Mouse (Mus musculus) liver, postnatal 0 days (tissue): ENCODE results near the gene Polr1d.

Experiments
- CTCF ChIP-seq: sonication (generic); IDR thresholded peaks from 2 replicates; pipeline ENCODE4 v1.5.1; 2016; ENCODE audit warnings: antibody characterized with exemption, low read depth
- EP300 ChIP-seq: IDR thresholded peaks from 2 replicates; pipeline ENCODE4 v1.6.1; 2016; ENCODE audit warnings: antibody characterized with exemption, low read depth, mild to moderate bottlenecking

GRCm38 (mm10) chr5:147049544-147050209 lies 27.2 kb upstream of the Polr1d start:
- TF ChIP-seq CTCF (no peak), EP300 (no peak)
